Mouse (Mus musculus) liver, postnatal 0 days (tissue): ENCODE measurements around the gene Olfr195. TPM values are rescaled to one million over a fixed set of nuclear protein-coding genes. Genes with fewer than 3 reads are reported as not detected.

Experiments used
- ATAC-seq: fragments of 200-750 bp; cut with Nextera tagmentation; 2 replicates; pipeline ENCODE4 v1.8.0; 2017; ENCODE audit warnings: mild to moderate bottlenecking, moderate library complexity
- DNase-seq: peaks from one replicate; pipeline ENCODE4 v3.0.0-alpha.2; 2016
- H3K27ac ChIP-seq: fragments of 300-500 bp; sonication (generic); 2 replicates; pipeline ENCODE4 v1.5.1; 2014; ENCODE audit warnings: antibody characterized with exemption, moderate library complexity, mild to moderate bottlenecking, low read depth
- H3K27me3 ChIP-seq: fragments of 300-500 bp; sonication (generic); 2 replicates; pipeline ENCODE4 v1.6.1; 2014; ENCODE audit warnings: low read length, control low read depth, mixed read lengths; ENCODE audit not compliant: insufficient read depth
- H3K36me3 ChIP-seq: fragments of 300-500 bp; sonication (generic); replicated peaks from 2 replicates; pipeline ENCODE4 v1.6.1; 2014; ENCODE audit warnings: mild to moderate bottlenecking, control low read depth, low read length, moderate library complexity, mixed read lengths; ENCODE audit not compliant: insufficient read depth
- H3K4me1 ChIP-seq: fragments of 300-500 bp; sonication (generic); 2 replicates; pipeline ENCODE4 v1.6.1; 2014; ENCODE audit warnings: antibody characterized with exemption, mild to moderate bottlenecking, control low read depth; ENCODE audit not compliant: insufficient read depth
- H3K4me2 ChIP-seq: fragments of 300-500 bp; sonication (generic); 2 replicates; pipeline ENCODE4 v1.6.1; 2014; ENCODE audit warnings: low read depth, mild to moderate bottlenecking, low read length, moderate library complexity, mixed read lengths
- H3K4me3 ChIP-seq: fragments of 300-500 bp; sonication (generic); 2 replicates; pipeline ENCODE4 v1.5.1; 2014; ENCODE audit warnings: low read depth, low read length
- H3K9ac ChIP-seq: fragments of 300-500 bp; sonication (generic); replicated peaks from 2 replicates; pipeline ENCODE4 v1.6.1; 2014; ENCODE audit warnings: mild to moderate bottlenecking, moderate library complexity
- H3K9me3 ChIP-seq: fragments of 300-500 bp; sonication (generic); 2 replicates; pipeline ENCODE4 v1.6.1; 2016; ENCODE audit warnings: mild to moderate bottlenecking, control low read depth, low read length, mixed read lengths
- CTCF ChIP-seq: sonication (generic); IDR thresholded peaks from 2 replicates; pipeline ENCODE4 v1.5.1; 2016; ENCODE audit warnings: antibody characterized with exemption, low read depth
- EP300 ChIP-seq: IDR thresholded peaks from 2 replicates; pipeline ENCODE4 v1.6.1; 2016; ENCODE audit warnings: antibody characterized with exemption, low read depth, mild to moderate bottlenecking
- WGBS: fragments of 180-500 bp; shearing (Covaris S2); extraction: QIAGEN DNeasy Blood & Tissue Kit; methylation state at CpG from one replicate; pipeline ENCODE4 v1.1.7; 2014; ENCODE audit not compliant: insufficient replicate concordance; 5-methylcytosine and 5-hydroxymethylcytosine counted together
- polyA plus RNA-seq: library from polyadenylated mRNA; unstranded; fragments of >200 nt; fragmentation: Nextera tagmentation; extraction: Ambion mirVana; gene quantifications from 2 replicates; pipeline ENCODE4 v1.2.1, GENCODE M21; 2015

Gene Olfr195
- polyA plus RNA-seq, 1 experiment from 2014 or later, result not detected

GRCm38 (mm10) chr16:59151996-59152395 is 5.2 kb downstream of the Olfr195 start:
- H3K27ac ChIP-seq, result no peak overlapping the region
- no peaks in the 10 kb centered on the region for H3K27me3 ChIP-seq
- TF ChIP-seq CTCF (no peak), EP300 (no peak)
- ATAC-seq, result no peak
- no peaks in the 10 kb centered on the region for H3K4me1 ChIP-seq
- H3K9ac ChIP-seq, result no peak overlapping the region
- no peak overlapping the region for H3K4me3 ChIP-seq
- WGBS, result 72% methylated on average over 2 of the region's 2 CpGs
- no peak for DNase-seq
- no peaks in the 10 kb centered on the region for H3K36me3 ChIP-seq
- H3K4me2 ChIP-seq, result no peak overlapping the region
- no peaks in the 10 kb centered on the region for H3K9me3 ChIP-seq

GRCm38 (mm10) chr16:59170354-59170753 is 23.5 kb downstream of the Olfr195 start, which contains the start of gene Olfr196:
Gene Olfr196, minus strand, starts transcription at chr16:59170454.
- H3K27ac ChIP-seq, result no peak within 1 kb of the TSS
- ATAC-seq (no peak), DNase-seq (no peak)
- no peaks in the 10 kb centered on the region for H3K4me1 ChIP-seq
- no peak within 1 kb of the TSS for H3K9ac ChIP-seq
- 58% methylated on average over 3 of the region's 3 CpGs for WGBS
- no peak within 1 kb of the TSS for H3K4me3 ChIP-seq
- H3K36me3 ChIP-seq, result no peaks in the 10 kb centered on the region
- H3K4me2 ChIP-seq, result no peak within 1 kb of the TSS
- TF ChIP-seq EP300, result no peak
- no peak for TF ChIP-seq CTCF
- H3K9me3 ChIP-seq, result peaks cover 2% of the 10 kb centered on the region; the same call in 1 of the 2 replicates
- no peaks in the 10 kb centered on the region for H3K27me3 ChIP-seq

Other genes starting within 250 kb of the Olfr195 start
- not detected in 2 replicates for gene Olfr181, start 218.3 kb upstream of the Olfr195 start, polyA plus RNA-seq
- not detected in 2 replicates for gene Olfr180, start 217.7 kb upstream of the Olfr195 start, polyA plus RNA-seq
- gene Olfr183, start 151.7 kb upstream of the Olfr195 start, polyA plus RNA-seq, result not detected in 2 replicates
- not detected in 2 replicates for gene Olfr186, start 116.8 kb upstream of the Olfr195 start, polyA plus RNA-seq
- not detected in 2 replicates for gene Olfr187, start 107.3 kb upstream of the Olfr195 start, polyA plus RNA-seq
- gene Olfr190, start 69.0 kb upstream of the Olfr195 start, polyA plus RNA-seq, result not detected in 2 replicates
- not detected in 2 replicates for gene Olfr191, start 57.2 kb upstream of the Olfr195 start, polyA plus RNA-seq
- gene Olfr193, start 35.2 kb upstream of the Olfr195 start, polyA plus RNA-seq, result not detected in 2 replicates
- not detected in 2 replicates for gene Olfr194, start 26.0 kb upstream of the Olfr195 start, polyA plus RNA-seq
- gene Olfr196, start 23.4 kb downstream of the Olfr195 start, polyA plus RNA-seq, result not detected in 2 replicates
- not detected in 2 replicates for gene Olfr198, start 56.5 kb downstream of the Olfr195 start, polyA plus RNA-seq
- not detected in 2 replicates for gene Olfr199, start 72.7 kb downstream of the Olfr195 start, polyA plus RNA-seq
- not detected in 2 replicates for gene Olfr201, start 125.6 kb downstream of the Olfr195 start, polyA plus RNA-seq
- not detected in 2 replicates for gene Olfr202, start 139.7 kb downstream of the Olfr195 start, polyA plus RNA-seq
- not detected in 2 replicates for gene Olfr203, start 151.8 kb downstream of the Olfr195 start, polyA plus RNA-seq
- gene Olfr204, start 171.2 kb downstream of the Olfr195 start, polyA plus RNA-seq, result not detected in 2 replicates
- gene Olfr205, start 184.1 kb downstream of the Olfr195 start, polyA plus RNA-seq, result not detected in 2 replicates
- not detected in 2 replicates for gene Olfr206, start 202.2 kb downstream of the Olfr195 start, polyA plus RNA-seq
- not detected in 2 replicates for gene Olfr209, start 216.9 kb downstream of the Olfr195 start, polyA plus RNA-seq